Mouse (Mus musculus) central nervous system, embryonic 18 days (tissue): ENCODE results near the gene Ptgs1. TPM values are rescaled to one million over a fixed set of nuclear protein-coding genes. Genes with fewer than 3 reads are reported as not detected.

Experiments used
- polyA plus RNA-seq: library from polyadenylated mRNA; depleted of rRNA; stranded (reverse); fragments of >200 nt; gene quantifications from 2 replicates; pipeline ENCODE4 v1.2.3, GENCODE M21; 2012; rRNA removed

Ptgs1 gene
- polyA plus RNA-seq, result 2.7 TPM in 2 replicates

GRCm38 (mm10) chr2:36230366-36230765, at the start of gene Ptgs1:
TSS of gene Ptgs1 (plus strand) at chr2:36230426.

Other genes with a start within 250 kb of the Ptgs1 start
- 156 and 163 TPM in 2 replicates for gene Ndufa8, start 181.0 kb upstream of the Ptgs1 start, polyA plus RNA-seq
- 2.1 and 2.9 TPM in 2 replicates for gene Morn5, start 181.0 kb upstream of the Ptgs1 start, polyA plus RNA-seq
- 17.0 and 28.2 TPM in 2 replicates for gene Lhx6, start 125.0 kb upstream of the Ptgs1 start, polyA plus RNA-seq
- gene Mrrf, start 94.0 kb upstream of the Ptgs1 start, polyA plus RNA-seq, result 33.9 and 37.2 TPM in 2 replicates
- 71.5 and 76.6 TPM in 2 replicates for gene Rbm18, start 93.7 kb upstream of the Ptgs1 start, polyA plus RNA-seq
- gene Olfr338, start 143.1 kb downstream of the Ptgs1 start, polyA plus RNA-seq, result not detected in 2 replicates
- not detected in 2 replicates for gene Olfr339, start 188.5 kb downstream of the Ptgs1 start, polyA plus RNA-seq
- gene Olfr340, start 222.2 kb downstream of the Ptgs1 start, polyA plus RNA-seq, result not detected in 2 replicates